Mouse (Mus musculus) erythroblast, adult 5-6 weeks (primary cell): Measurements from ENCODE around the gene Prkag1. TPM values are rescaled to one million over a fixed set of nuclear protein-coding genes. Genes with fewer than 3 reads are reported as not detected.

Source experiments
- ATAC-seq: replicated peaks from 2 replicates; pipeline ENCODE4 v1.8.0; 2016; ENCODE audit warnings: moderate number of reproducible peaks, mild to moderate bottlenecking, moderate TSS enrichment, inconsistent platforms; ENCODE audit not compliant: poor library complexity, low FRiP score, severe bottlenecking
- total RNA-seq, 2 experiments: library from RNA; stranded (forward) in 1 of 2; stranded (reverse) in 1 of 2; fragments of 150-400 nt in 1 of 2; fragments of 200-764, 138-1000 nt in 1 of 2; gene quantifications; 2 replicates each; pipeline versions ENCODE4 v1.2.3 to v1.2.4; 2015 to 2017; ENCODE audit warnings: low replicate concordance in 2 of 2

Gene Prkag1
- total RNA-seq (2015; ENCODE audit: low replicate concordance) (20.2 and 21.5 TPM in 2 replicates), total RNA-seq (2017; ENCODE audit: low replicate concordance) (35.1 and 37.9 TPM in 2 replicates)

GRCm38 (mm10) chr15:98830736-98831683, at the start of gene Prkag1:
TSS of gene Prkag1 (minus strand) at chr15:98831521.
- peak; percentile 90 for ATAC-seq

- 0 out of 2 replicates have a peak, but pooled peaks have one; percentile 53 for ATAC-seq
Measured at GRCm38 (mm10) chr15:98877331-98877730, 46.0 kb upstream of the Prkag1 start.

- peak; percentile 80 for ATAC-seq
Measured at GRCm38 (mm10) chr15:98871916-98872888, 40.9 kb upstream of the Prkag1 start.

- peak; percentile 16; the same call in 1 of the 2 replicates for ATAC-seq
Measured at GRCm38 (mm10) chr15:98871070-98871915, 40.0 kb upstream of the Prkag1 start, which contains the start of gene Kmt2d. TSS of gene Kmt2d (minus strand) at chr15:98871204.

- ATAC-seq = peak; percentile 13; the same call in 1 of the 2 replicates
Measured at GRCm38 (mm10) chr15:98870179-98871069, 39.1 kb upstream of the Prkag1 start.

GRCm38 (mm10) chr15:98869342-98870178, 38.2 kb upstream of the Prkag1 start:
- ATAC-seq = peak; percentile 34; the same call in 1 of the 2 replicates

- no peak for ATAC-seq
Measured at GRCm38 (mm10) chr15:98868346-98869063, 37.2 kb upstream of the Prkag1 start.

GRCm38 (mm10) chr15:98867321-98867720, 36.0 kb upstream of the Prkag1 start:
- no peak for ATAC-seq

- ATAC-seq = no peak
Measured at GRCm38 (mm10) chr15:98866501-98866900, 35.2 kb upstream of the Prkag1 start.

GRCm38 (mm10) chr15:98865771-98866170, 34.5 kb upstream of the Prkag1 start:
- no peak for ATAC-seq

- ATAC-seq = no peak
Measured at GRCm38 (mm10) chr15:98864951-98865350, 33.6 kb upstream of the Prkag1 start.

GRCm38 (mm10) chr15:98863451-98863958, 32.2 kb upstream of the Prkag1 start:
- no peak for ATAC-seq

GRCm38 (mm10) chr15:98861701-98862410, 30.5 kb upstream of the Prkag1 start:
- no peak for ATAC-seq

- no peak for ATAC-seq
Measured at GRCm38 (mm10) chr15:98860921-98861320, 29.6 kb upstream of the Prkag1 start.

- ATAC-seq = no peak
Measured at GRCm38 (mm10) chr15:98859319-98860043, 28.2 kb upstream of the Prkag1 start.
